Mouse (Mus musculus): Measurements from ENCODE around the gene Tert.

GRCm38 (mm10) chr13:73631837-73632236 is 5.1 kb downstream of the Tert start:
- TF ChIP-seq POLR2A (IDR thresholded peaks at IDR 0.05; ENCODE audit: extremely low read depth, insufficient read depth, low read length) (no peak), CTCF (IDR thresholded peaks at IDR 0.05; ENCODE audit: low read depth, low read length) (no peak)
